Mouse (Mus musculus): ENCODE measurements around the gene Grm7.

Gene Grm7

GRCm38 (mm10) chr6:111368111-111368510 lies 722.7 kb downstream of the Grm7 start:
- DNase-seq (ENCODE audit: low spot score in 2 of 2), result no peak

DNA sequence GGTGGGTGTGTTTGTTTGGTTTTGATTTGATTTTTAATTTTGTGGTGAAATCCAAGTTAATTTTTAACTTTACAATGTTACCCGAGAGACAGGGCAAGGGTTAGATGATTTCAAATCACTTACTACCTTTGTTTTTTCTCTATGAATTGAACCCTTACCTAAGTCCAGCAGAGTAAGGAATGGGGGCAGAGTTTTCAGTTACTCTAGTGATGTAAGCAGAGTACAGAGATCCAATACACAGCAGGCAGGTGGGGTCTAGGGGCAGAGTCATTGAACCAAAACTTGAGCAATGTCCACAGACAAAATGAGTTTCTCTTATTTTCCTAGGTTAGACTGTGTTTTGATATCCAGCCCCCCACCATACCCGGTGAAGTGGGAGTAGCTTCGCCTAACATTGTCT lies 723.2 kb downstream of the Grm7 start:
- DNase-seq (ENCODE audit: low spot score in 2 of 2), result no peak

DNA sequence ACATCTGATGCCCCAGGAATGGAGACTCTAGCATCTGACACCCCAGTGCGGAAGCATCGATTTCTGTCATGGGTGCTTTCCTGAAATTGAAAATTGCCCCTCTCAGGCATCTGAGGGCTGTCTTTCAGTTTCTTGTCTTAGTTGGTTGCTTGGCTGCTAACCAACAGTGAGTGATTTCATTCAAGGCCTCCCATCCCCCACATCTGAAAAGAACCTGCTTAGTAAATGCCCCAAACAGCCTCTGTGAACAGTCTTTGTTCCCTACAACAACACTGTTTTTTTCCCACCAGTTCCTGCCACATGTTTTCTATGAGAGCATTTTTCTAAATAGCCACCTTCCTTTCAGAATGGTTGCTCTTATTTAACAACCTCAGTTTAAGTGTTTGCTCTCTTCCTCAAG lies 723.6 kb downstream of the Grm7 start:
- no peak for DNase-seq (ENCODE audit: low spot score in 2 of 2)

- DNase-seq (ENCODE audit: low spot score in 2 of 2), result no peak
Observed at GRCm38 (mm10) chr6:111371581-111372349, 726.4 kb downstream of the Grm7 start.

DNA sequence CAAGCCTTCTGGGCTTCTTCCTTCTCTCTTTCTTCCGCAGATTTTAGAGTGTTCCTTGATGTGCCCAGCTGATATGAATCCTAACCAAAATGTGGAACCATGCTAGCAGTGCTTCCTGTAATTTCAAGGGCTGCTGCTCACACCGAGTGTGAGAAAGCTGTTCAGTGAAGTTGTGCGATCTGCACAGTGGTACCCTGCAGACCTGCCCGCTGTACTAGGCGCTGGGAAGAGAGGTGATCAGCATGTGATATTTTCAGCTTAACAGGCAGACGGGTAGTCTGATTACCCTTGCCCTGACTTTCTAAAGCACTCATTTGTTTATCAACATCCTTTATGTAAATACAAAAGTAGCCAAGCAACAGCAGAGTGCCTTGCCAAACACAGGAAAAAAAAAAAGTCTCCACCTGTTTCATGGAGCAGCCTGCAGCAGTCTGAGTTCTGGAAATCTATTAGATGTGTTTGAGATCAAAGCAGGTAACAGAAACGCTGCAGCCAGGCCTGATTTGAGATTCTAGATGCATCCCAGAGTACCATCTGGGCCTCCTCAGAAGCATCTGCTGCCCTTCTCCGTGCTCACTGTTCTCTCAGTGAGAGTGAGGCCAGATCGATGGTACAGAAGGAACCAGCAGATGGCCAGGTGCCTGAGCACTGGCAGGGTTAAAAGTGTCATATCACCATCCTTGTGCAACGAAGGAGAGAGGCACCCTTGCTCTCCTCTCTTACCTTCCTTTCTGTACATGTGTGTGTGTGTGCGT lies 727.4 kb downstream of the Grm7 start:
- no peak for DNase-seq (ENCODE audit: low spot score in 2 of 2)

- DNase-seq (ENCODE audit: low spot score in 2 of 2), result no peak
Observed at GRCm38 (mm10) chr6:111380710-111381109, 735.3 kb downstream of the Grm7 start.

- DNase-seq (ENCODE audit: low spot score in 2 of 2), result no peak
Observed at GRCm38 (mm10) chr6:111408750-111409149, 763.4 kb downstream of the Grm7 start.

- no peak for DNase-seq (ENCODE audit: low spot score in 2 of 2)
Observed at GRCm38 (mm10) chr6:111424737-111425136, 779.4 kb downstream of the Grm7 start.

GRCm38 (mm10) chr6:111446228-111446627 lies 800.8 kb downstream of the Grm7 start:
- DNase-seq (ENCODE audit: low spot score in 2 of 2), result no peak

DNA sequence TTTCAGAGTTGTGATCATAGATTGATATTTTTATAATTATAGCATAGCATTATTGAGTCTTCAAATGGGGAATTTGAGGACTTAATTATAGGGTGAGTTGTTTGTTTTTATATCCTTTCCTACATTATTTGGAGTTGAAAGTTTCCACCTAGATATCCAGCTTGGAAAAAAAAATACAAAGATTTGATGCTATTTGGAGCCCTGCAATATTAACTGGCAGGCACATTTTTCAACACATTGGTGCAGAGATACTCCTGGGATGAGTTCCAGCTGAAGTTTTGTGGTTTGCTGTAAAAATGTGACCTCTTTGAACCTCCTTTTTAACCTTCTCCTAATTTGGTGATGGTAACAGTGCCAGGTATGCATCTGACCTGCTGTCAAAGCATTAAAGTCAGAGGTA lies 802.5 kb downstream of the Grm7 start:
- DNase-seq (ENCODE audit: low spot score in 2 of 2), result no peak

GRCm38 (mm10) chr6:111449054-111449783 lies 803.8 kb downstream of the Grm7 start:
- DNase-seq (ENCODE audit: low spot score in 2 of 2), result no peak

- DNase-seq (ENCODE audit: low spot score in 2 of 2), result no peak
Observed at GRCm38 (mm10) chr6:111481866-111482265, 836.5 kb downstream of the Grm7 start.

GRCm38 (mm10) chr6:111486081-111486480 lies 840.7 kb downstream of the Grm7 start:
- DNase-seq (ENCODE audit: low spot score in 2 of 2), result no peak

- no peak for DNase-seq (ENCODE audit: low spot score in 2 of 2)
Observed at GRCm38 (mm10) chr6:111487556-111487955, 842.2 kb downstream of the Grm7 start.

- no peak for DNase-seq (ENCODE audit: low spot score in 2 of 2)
Observed at GRCm38 (mm10) chr6:111492166-111492565, 846.8 kb downstream of the Grm7 start.

GRCm38 (mm10) chr6:111499542-111499941 lies 854.2 kb downstream of the Grm7 start:
- DNase-seq (ENCODE audit: low spot score in 2 of 2), result no peak

DNA sequence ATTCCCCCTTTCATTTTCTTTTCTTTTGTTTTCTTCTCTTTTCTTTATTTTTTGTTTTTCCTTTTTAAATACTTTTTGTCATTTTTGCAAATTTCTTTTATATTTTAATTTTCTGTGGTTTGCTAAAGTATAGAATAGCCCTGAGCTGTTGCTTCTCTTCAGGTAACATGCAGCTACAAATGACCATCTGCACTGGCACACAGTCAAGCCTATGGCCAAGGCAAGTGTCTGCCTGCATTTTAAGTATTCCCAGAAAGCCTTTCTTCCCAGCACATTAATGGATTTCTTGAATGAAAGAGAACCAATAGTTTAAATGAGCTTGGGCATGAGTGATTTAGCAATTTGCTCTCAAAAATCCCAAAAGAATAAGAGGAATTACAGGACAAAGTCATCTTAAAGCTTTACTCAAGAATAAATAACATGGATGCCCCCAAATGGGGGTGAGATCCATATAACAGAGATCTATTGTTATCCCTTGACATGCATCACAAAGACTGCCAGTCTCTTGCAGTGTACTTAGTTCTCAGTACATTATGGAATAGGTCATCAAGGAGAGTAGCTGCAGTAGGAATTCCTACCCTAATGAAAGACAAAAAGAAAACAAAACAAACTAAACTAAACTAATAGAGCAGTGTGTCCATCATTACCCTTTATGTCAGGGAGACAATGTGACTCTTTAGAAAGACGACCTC lies 865.5 kb downstream of the Grm7 start:
- DNase-seq (ENCODE audit: low spot score in 2 of 2), result no peak

GRCm38 (mm10) chr6:111512359-111512758 lies 867.0 kb downstream of the Grm7 start:
- DNase-seq (ENCODE audit: low spot score in 2 of 2), result no peak

DNA sequence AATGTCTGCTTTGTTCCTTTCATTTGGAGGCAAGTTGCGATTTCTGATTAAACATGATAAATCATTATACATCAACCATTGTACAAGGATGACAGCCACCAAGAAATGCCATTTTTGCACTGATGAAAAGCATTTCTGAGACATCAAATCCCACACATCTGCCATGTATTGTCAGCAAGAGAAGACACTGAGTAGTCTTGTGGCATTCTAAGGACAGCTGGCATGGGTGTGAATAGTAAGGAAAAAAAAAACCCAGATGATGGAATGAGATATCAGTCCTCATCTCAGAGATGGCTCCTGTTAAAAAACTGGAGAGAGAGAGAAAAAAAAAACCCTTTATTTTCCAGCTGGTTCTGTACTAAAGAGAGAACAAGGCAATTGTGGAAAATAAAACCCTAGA lies 875.8 kb downstream of the Grm7 start:
- no peak for DNase-seq (ENCODE audit: low spot score in 2 of 2)

DNA sequence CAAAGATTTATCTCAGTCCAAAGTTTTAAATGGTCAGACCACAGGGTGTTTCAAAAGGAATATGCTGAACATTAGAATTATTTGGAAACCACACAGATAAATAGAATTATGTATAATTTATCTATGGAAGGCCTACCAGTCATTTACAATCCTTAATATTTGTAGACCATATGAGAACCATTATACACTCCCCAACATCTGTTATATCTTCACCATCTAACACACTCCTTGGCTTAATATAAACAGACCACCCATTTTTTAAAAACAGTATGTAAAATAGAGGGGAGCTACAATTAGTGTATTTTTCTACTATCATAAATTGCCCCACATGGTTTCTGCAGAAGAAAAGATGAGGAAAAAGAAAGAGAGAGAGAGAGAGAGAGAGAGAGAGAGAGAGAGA lies 876.7 kb downstream of the Grm7 start:
- DNase-seq (ENCODE audit: low spot score in 2 of 2), result no peak

DNA sequence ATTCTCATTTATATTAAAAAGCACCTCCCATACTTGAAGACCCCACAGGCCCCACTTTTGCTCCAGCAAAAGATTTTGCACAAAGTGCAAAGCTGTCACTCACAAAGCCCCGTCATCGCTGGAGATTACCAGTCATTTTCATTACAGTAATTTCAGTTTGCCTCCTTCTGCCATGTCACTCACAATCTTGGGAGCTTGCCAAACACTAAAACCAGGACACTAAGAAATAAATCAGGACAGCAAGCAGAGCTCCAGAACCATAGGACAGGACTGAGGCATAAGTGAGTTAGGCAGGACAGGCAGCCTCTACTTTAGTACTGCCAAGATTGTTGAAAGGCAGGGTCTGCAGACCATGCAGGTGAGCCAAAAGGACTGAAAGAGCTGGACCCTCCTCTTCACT lies 884.6 kb downstream of the Grm7 start:
- no peak for DNase-seq (ENCODE audit: low spot score in 2 of 2)

GRCm38 (mm10) chr6:111558588-111558987 lies 913.2 kb downstream of the Grm7 start:
- DNase-seq (ENCODE audit: low spot score in 2 of 2), result no peak
